Mouse (Mus musculus): ENCODE data around the gene Nox4. TPM values are rescaled to one million over a fixed set of nuclear protein-coding genes. Genes with fewer than 3 reads are reported as not detected.
"Not testable (repeated sequence)": the region's sequence is repeated elsewhere in the genome, so short reads cannot be mapped to it uniquely, and the experiment has no call there.

Nox4 gene
- total RNA-seq, 2 experiments from 2014 or later = 1.6 to 1.8 TPM

DNA sequence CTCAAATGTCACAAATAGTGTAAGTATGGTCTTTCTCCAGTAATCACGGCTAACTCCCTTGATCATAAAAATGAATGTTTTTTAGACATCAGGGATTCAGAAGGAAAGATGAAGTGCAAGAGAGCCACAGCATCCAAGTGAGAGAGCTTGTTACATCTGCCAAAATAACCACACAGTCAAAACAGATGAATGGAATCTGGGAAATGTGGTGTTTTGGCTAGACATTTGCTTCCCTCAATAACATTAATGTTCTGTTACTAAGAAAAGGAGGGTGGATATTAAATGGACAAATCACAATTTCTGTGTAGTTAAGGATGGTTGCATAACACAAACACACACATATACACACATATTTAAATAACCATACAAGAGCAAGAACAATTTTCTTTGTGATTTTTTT lies 123.2 kb downstream of the Nox4 start:
- intact Hi-C loops (cut with DNase I) = no loop called here
- no peak for DNase-seq

DNA sequence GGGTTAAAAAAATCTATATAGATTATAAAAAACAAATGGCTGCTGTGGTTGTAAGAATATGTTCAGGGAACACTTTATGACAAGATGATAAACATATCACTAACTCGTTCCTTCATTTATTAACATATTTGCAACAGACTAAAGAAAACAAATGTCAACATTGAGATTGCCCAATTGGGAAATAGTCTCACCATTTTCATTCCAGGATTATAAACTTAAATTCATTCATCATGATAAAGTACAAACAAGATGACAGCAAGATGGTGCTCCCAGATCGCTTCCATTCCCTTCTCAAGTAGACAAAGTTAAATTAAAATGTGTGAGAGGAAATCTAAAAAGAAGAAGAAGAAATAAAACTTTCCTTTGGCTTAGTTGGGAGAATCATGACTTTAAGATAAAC lies 124.9 kb downstream of the Nox4 start:
- intact Hi-C loops (cut with DNase I) = no loop called here
- no peak for DNase-seq

DNA sequence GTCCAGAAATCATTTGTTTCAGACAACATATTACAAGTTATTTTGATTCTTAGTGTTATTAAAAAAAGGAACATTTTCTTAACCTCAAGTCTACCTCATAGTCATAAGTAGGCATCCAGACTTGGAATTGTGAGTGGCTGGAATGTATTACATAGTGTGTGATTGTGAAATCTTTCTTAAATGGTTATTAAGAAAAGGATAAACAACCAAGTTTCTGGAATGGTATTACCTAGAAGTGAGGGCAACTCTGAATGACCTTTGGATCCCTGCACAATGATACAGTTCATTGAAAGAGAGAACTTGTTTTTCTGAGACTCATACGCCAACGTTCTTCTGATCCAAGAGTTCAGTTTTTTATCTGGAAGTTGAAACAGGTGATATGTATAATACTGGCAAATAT lies 125.4 kb downstream of the Nox4 start:
- no peak for DNase-seq

DNA sequence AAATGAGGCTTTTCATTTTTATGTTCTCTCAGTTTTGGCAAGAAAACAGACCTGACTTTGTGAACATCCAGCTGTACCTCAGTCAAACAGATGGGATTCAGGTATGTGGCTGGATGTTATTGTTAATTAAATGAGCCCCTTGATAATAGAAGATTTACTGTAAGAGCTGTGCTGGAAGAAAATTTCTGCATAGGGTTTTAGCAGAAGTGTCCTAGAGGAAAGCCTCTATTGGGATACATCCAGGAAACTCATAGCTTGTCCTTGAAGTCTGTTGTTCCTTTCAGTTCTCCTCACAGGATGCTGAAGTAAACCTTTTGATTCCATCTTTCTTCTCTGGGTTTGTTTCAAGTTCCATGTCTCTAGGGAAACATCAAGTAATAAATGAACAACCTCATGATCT lies 128.4 kb downstream of the Nox4 start:
- DNase-seq = no peak
- intact Hi-C loops (cut with DNase I) = no loop called here

More for the DNA sequence above, 125.4 kb downstream of the Nox4 start:
- intact Hi-C loops (cut with DNase I) = no loop called here

DNA sequence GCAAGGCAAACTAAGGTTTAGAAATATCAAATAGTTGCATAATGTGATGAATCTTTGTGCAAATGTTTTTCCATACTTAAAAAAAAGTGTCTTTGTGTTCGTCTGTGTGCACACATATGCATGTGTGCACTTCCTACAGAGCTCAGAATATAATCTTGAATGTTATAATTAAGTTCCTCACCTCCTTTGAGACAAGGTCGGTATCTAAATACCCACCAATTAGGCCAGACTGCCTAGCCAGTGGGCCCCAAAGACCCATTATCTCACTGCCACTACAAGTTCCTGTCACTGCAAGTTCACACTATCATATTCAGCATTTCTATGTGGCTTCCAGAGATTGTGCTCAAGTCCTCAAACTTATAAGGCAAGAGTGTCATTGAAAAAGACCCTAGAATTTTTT lies 129.0 kb downstream of the Nox4 start:
- intact Hi-C loops (cut with DNase I) = no loop called here
- DNase-seq = no peak

DNA sequence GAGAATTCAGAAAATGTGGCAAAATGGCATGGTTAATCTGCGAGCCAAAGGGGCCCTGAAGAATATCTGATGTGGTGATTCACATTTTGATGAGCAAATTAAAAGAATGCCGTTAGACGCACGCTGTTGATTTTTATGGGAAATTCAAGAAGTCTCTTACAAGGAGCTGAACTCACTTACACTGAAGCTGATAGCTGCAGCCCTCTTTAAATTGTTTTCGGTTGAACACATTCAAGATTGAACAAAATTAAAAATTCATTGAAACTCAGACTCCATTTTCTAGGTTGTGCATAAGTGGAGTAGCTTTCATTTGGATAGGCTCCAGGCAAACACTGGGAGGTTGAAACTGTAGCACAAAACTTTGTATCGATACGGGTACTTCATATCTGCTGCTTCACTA lies 151.1 kb downstream of the Nox4 start:
- intact Hi-C loops (cut with DNase I) = no loop called here
- DNase-seq = no peak

DNA sequence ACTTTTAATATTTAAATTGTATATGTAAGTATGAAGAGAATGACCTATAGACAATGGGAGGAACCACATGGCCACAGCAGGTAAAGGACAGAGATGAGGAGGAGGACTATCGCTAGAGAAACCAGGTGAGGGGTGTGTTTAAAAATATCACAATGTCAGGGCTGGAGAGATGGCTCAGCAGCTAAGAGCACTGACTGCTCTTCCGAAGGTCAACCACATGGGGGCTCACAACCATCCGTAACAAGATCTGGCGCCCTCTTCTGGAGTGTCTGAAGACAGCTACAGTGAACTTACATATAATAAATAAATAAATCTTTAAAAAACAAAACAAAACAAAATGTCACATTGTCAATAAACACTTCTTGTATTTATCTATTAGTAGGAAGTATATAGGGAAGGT lies 165.5 kb downstream of the Nox4 start:
- DNase-seq; intact Hi-C loops (cut with DNase I): not testable (repeated sequence)

DNA sequence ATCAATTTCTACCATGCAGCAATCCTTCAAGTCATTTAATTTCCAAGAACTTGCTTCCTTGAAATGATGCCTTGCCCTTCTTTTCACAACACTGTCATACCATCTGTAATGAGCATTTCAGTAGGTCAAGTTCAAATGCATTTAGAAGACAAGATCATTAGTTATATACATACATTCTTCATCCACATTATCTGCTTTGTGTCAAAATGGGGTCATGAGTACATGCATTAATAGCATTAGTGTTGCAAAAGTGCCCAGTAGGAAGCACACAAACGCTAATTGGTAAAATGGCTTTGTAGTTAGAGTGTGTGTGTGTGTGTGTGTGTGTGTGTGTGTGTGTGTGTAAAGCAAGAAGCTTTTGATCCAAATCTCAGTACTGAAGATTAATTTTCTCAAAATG lies 167.4 kb downstream of the Nox4 start:
- DNase-seq = no peak
- intact Hi-C loops (cut with DNase I) = no loop called here

Other genes with a start within 250 kb of the Nox4 start
- gene Vmn2r79, start 250.0 kb upstream of the Nox4 start, total RNA-seq (2021) = under 1 TPM in 1 of 2 experiments, not detected in 1; 0.04 TPM
- under 1 TPM; 0.20 to 0.26 TPM for gene Tyr, start 247.4 kb downstream of the Nox4 start, total RNA-seq (2021)